Mouse (Mus musculus) heart, adult 8-10 months (tissue): ENCODE measurements around the gene Ntpcr. TPM values are rescaled to one million over a fixed set of nuclear protein-coding genes. Genes with fewer than 3 reads are reported as not detected.

Experiments
- DNase-seq: peaks from one replicate; pipeline ENCODE4 v3.0.0; 2022; ENCODE audit warnings: low spot score
- total RNA-seq, 4 experiments: library from RNA; stranded (reverse); gene quantifications; 2 replicates each; pipeline ENCODE4 v1.2.4; 2022

Gene Ntpcr
- total RNA-seq = 10 to 100 TPM; 14.6 to 18.4 (median 16.3) TPM

GRCm38 (mm10) chr8:125729746-125730145 lies at the start of gene Ntpcr:
Ntpcr (plus strand) TSS chr8:125729963.
- no peak for DNase-seq

GRCm38 (mm10) chr8:125680851-125681408 lies 48.8 kb upstream of the Ntpcr start:
- DNase-seq = no peak

GRCm38 (mm10) chr8:125685216-125685760 lies 44.5 kb upstream of the Ntpcr start:
- peak; percentile 21 for DNase-seq

- DNase-seq = no peak
Observed at GRCm38 (mm10) chr8:125686221-125686865, 43.4 kb upstream of the Ntpcr start.

GRCm38 (mm10) chr8:125690166-125690915 lies 39.4 kb upstream of the Ntpcr start:
- DNase-seq = no peak

GRCm38 (mm10) chr8:125690961-125691360 lies 38.8 kb upstream of the Ntpcr start:
- DNase-seq = peak; percentile 46

GRCm38 (mm10) chr8:125692447-125692846 lies 37.3 kb upstream of the Ntpcr start:
- DNase-seq = no peak

- no peak for DNase-seq
Observed at GRCm38 (mm10) chr8:125693197-125693596, 36.6 kb upstream of the Ntpcr start.

- no peak for DNase-seq
Observed at GRCm38 (mm10) chr8:125695951-125696350, 33.8 kb upstream of the Ntpcr start.

- peak; percentile 10 for DNase-seq
Observed at GRCm38 (mm10) chr8:125699391-125700025, 30.3 kb upstream of the Ntpcr start.

GRCm38 (mm10) chr8:125700407-125700806 lies 29.4 kb upstream of the Ntpcr start:
- DNase-seq = no peak

GRCm38 (mm10) chr8:125702868-125703473 lies 26.8 kb upstream of the Ntpcr start:
- DNase-seq = no peak

GRCm38 (mm10) chr8:125704434-125704833 lies 25.3 kb upstream of the Ntpcr start:
- DNase-seq = no peak

GRCm38 (mm10) chr8:125705816-125706215 lies 23.9 kb upstream of the Ntpcr start:
- no peak for DNase-seq

GRCm38 (mm10) chr8:125709171-125709570 lies 20.6 kb upstream of the Ntpcr start:
- no peak for DNase-seq

- DNase-seq = no peak
Observed at GRCm38 (mm10) chr8:125711514-125711913, 18.2 kb upstream of the Ntpcr start.

- no peak for DNase-seq
Observed at GRCm38 (mm10) chr8:125716211-125716610, 13.6 kb upstream of the Ntpcr start.

GRCm38 (mm10) chr8:125716613-125717012 lies 13.2 kb upstream of the Ntpcr start:
- no peak for DNase-seq

GRCm38 (mm10) chr8:125718914-125719313 lies 10.8 kb upstream of the Ntpcr start:
- DNase-seq = no peak

- peak; percentile 55 for DNase-seq
Observed at GRCm38 (mm10) chr8:125722675-125723074, 7.1 kb upstream of the Ntpcr start.

- no peak for DNase-seq
Observed at GRCm38 (mm10) chr8:125723437-125723836, 6.3 kb upstream of the Ntpcr start.
